Mouse (Mus musculus): ENCODE results near the gene Apol7a. TPM values are rescaled to one million over a fixed set of nuclear protein-coding genes. Genes with fewer than 3 reads are reported as not detected.

Gene Apol7a
- polyA plus RNA-seq, 1 experiment from 2014 or later = 0.11 TPM

GRCm38 (mm10) chr15:77387462-77387861, 11.4 kb downstream of the Apol7a start:
- H3K4me3 ChIP-seq (ENCODE audit: control insufficient read depth in 1 of 2, insufficient read depth in 1 of 2, low read depth in 1 of 2, low read length in 2 of 2) = no peak overlapping the region

GRCm38 (mm10) chr15:77384340-77385030, 14.4 kb downstream of the Apol7a start:
- H3K4me1 ChIP-seq (ENCODE audit: control insufficient read depth in 2 of 2, insufficient read depth in 2 of 2, low read length in 2 of 2) = no peaks in the 10 kb centered on the region
- ATAC-seq (ENCODE audit: insufficient number of reproducible peaks, insufficient read depth, low FRiP score, low read depth) = no peak
- no peak overlapping the region for H3K27ac ChIP-seq (replicated peaks in 1 of 2; ENCODE audit: control insufficient read depth in 1 of 2, insufficient read depth in 1 of 2, low read depth in 2 of 2, low read length in 2 of 2)
- no peak overlapping the region for H3K4me2 ChIP-seq (ENCODE audit: low read length)
- H3K4me3 ChIP-seq (ENCODE audit: control insufficient read depth in 1 of 2, insufficient read depth in 1 of 2, low read depth in 1 of 2, low read length in 2 of 2) = no peak overlapping the region
- H3K9me3 ChIP-seq (ENCODE audit: control insufficient read depth, low read length) = no peaks in the 10 kb centered on the region
- WGBS = 79% methylated on average over 7 of the region's 7 CpGs
- H3K9ac ChIP-seq (ENCODE audit: low read length) = no peak overlapping the region
- H3K27me3 ChIP-seq (ENCODE audit: control insufficient read depth, insufficient read depth, low read length) = 0 out of 2 replicates have a peak, but pooled peaks cover 2% of the 10 kb centered on the region
- H3K36me3 ChIP-seq (ENCODE audit: control insufficient read depth, insufficient read depth, low read length) = no peaks in the 10 kb centered on the region

More at GRCm38 (mm10) chr15:77387462-77387861, 11.4 kb downstream of the Apol7a start:
- Histone ChIP-seq H3K9me3 (ENCODE audit: control insufficient read depth, low read length) (no peaks in the 10 kb centered on the region), H3K9ac (ENCODE audit: low read length) (no peak overlapping the region), H3K4me1 (ENCODE audit: control insufficient read depth in 2 of 2, insufficient read depth in 2 of 2, low read length in 2 of 2) (no peaks in the 10 kb centered on the region), H3K27me3 (ENCODE audit: control insufficient read depth, insufficient read depth, low read length) (0 out of 2 replicates have a peak, but pooled peaks cover 2% of the 10 kb centered on the region), H3K36me3 (ENCODE audit: control insufficient read depth, insufficient read depth, low read length) (no peaks in the 10 kb centered on the region), H3K27ac (replicated peaks in 1 of 2; ENCODE audit: control insufficient read depth in 1 of 2, insufficient read depth in 1 of 2, low read depth in 2 of 2, low read length in 2 of 2) (no peak overlapping the region), H3K4me2 (ENCODE audit: low read length) (no peak overlapping the region)
- no peak for ATAC-seq (ENCODE audit: insufficient number of reproducible peaks, insufficient read depth, low FRiP score, low read depth)
- WGBS = 85% methylated on average over 2 of the region's 2 CpGs

GRCm38 (mm10) chr15:77382880-77383279, 16.0 kb downstream of the Apol7a start:
- Histone ChIP-seq H3K9ac (ENCODE audit: low read length) (no peak overlapping the region), H3K4me1 (ENCODE audit: control insufficient read depth in 2 of 2, insufficient read depth in 2 of 2, low read length in 2 of 2) (no peaks in the 10 kb centered on the region), H3K4me2 (ENCODE audit: low read length) (no peak overlapping the region), H3K4me3 (ENCODE audit: control insufficient read depth in 1 of 2, insufficient read depth in 1 of 2, low read depth in 1 of 2, low read length in 2 of 2) (no peak overlapping the region), H3K9me3 (ENCODE audit: control insufficient read depth, low read length) (no peaks in the 10 kb centered on the region), H3K27me3 (ENCODE audit: control insufficient read depth, insufficient read depth, low read length) (0 out of 2 replicates have a peak, but pooled peaks cover 2% of the 10 kb centered on the region), H3K36me3 (ENCODE audit: control insufficient read depth, insufficient read depth, low read length) (no peaks in the 10 kb centered on the region), H3K27ac (replicated peaks in 1 of 2; ENCODE audit: control insufficient read depth in 1 of 2, insufficient read depth in 1 of 2, low read depth in 2 of 2, low read length in 2 of 2) (no peak overlapping the region)
- 53% methylated on average over 1 of the region's 1 CpGs for WGBS
- no peak for ATAC-seq (ENCODE audit: insufficient number of reproducible peaks, insufficient read depth, low FRiP score, low read depth)

- H3K27me3 ChIP-seq (ENCODE audit: control insufficient read depth, insufficient read depth, low read length) = 0 out of 2 replicates have a peak, but pooled peaks cover 2% of the 10 kb centered on the region
- no peak for ATAC-seq (ENCODE audit: insufficient number of reproducible peaks, insufficient read depth, low FRiP score, low read depth)
- H3K36me3 ChIP-seq (ENCODE audit: control insufficient read depth, insufficient read depth, low read length) = no peaks in the 10 kb centered on the region
- H3K4me2 ChIP-seq (ENCODE audit: low read length) = no peak overlapping the region
- no peak overlapping the region for H3K4me3 ChIP-seq (ENCODE audit: control insufficient read depth in 1 of 2, insufficient read depth in 1 of 2, low read depth in 1 of 2, low read length in 2 of 2)
- no peak overlapping the region for H3K9ac ChIP-seq (ENCODE audit: low read length)
- WGBS = 78% methylated on average over 11 of the region's 11 CpGs
- H3K4me1 ChIP-seq (ENCODE audit: control insufficient read depth in 2 of 2, insufficient read depth in 2 of 2, low read length in 2 of 2) = no peaks in the 10 kb centered on the region
- no peaks in the 10 kb centered on the region for H3K9me3 ChIP-seq (ENCODE audit: control insufficient read depth, low read length)
- H3K27ac ChIP-seq (replicated peaks in 1 of 2; ENCODE audit: control insufficient read depth in 1 of 2, insufficient read depth in 1 of 2, low read depth in 2 of 2, low read length in 2 of 2) = no peak overlapping the region
These were observed 16.5 kb downstream of the Apol7a start for GRCm38 (mm10) chr15:77382271-77382850.

GRCm38 (mm10) chr15:77381481-77381880, 17.4 kb downstream of the Apol7a start:
- H3K9me3 ChIP-seq (ENCODE audit: control insufficient read depth, low read length) = no peaks in the 10 kb centered on the region
- H3K9ac ChIP-seq (ENCODE audit: low read length) = no peak overlapping the region
- no peak for ATAC-seq (ENCODE audit: insufficient number of reproducible peaks, insufficient read depth, low FRiP score, low read depth)
- no peak overlapping the region for H3K27ac ChIP-seq (replicated peaks in 1 of 2; ENCODE audit: control insufficient read depth in 1 of 2, insufficient read depth in 1 of 2, low read depth in 2 of 2, low read length in 2 of 2)
- no peak overlapping the region for H3K4me3 ChIP-seq (ENCODE audit: control insufficient read depth in 1 of 2, insufficient read depth in 1 of 2, low read depth in 1 of 2, low read length in 2 of 2)
- 74% methylated on average over 6 of the region's 6 CpGs for WGBS
- no peaks in the 10 kb centered on the region for H3K27me3 ChIP-seq (ENCODE audit: control insufficient read depth, insufficient read depth, low read length)
- no peak overlapping the region for H3K4me2 ChIP-seq (ENCODE audit: low read length)
- no peaks in the 10 kb centered on the region for H3K4me1 ChIP-seq (ENCODE audit: control insufficient read depth in 2 of 2, insufficient read depth in 2 of 2, low read length in 2 of 2)
- H3K36me3 ChIP-seq (ENCODE audit: control insufficient read depth, insufficient read depth, low read length) = no peaks in the 10 kb centered on the region

GRCm38 (mm10) chr15:77379921-77380320, 19.0 kb downstream of the Apol7a start:
- no peak for ATAC-seq (ENCODE audit: insufficient number of reproducible peaks, insufficient read depth, low FRiP score, low read depth)
- Histone ChIP-seq H3K9me3 (ENCODE audit: control insufficient read depth, low read length) (no peaks in the 10 kb centered on the region), H3K27ac (replicated peaks in 1 of 2; ENCODE audit: control insufficient read depth in 1 of 2, insufficient read depth in 1 of 2, low read depth in 2 of 2, low read length in 2 of 2) (no peak overlapping the region), H3K4me3 (ENCODE audit: control insufficient read depth in 1 of 2, insufficient read depth in 1 of 2, low read depth in 1 of 2, low read length in 2 of 2) (no peak overlapping the region), H3K36me3 (ENCODE audit: control insufficient read depth, insufficient read depth, low read length) (no peaks in the 10 kb centered on the region), H3K4me1 (ENCODE audit: control insufficient read depth in 2 of 2, insufficient read depth in 2 of 2, low read length in 2 of 2) (no peaks in the 10 kb centered on the region), H3K4me2 (ENCODE audit: low read length) (no peak overlapping the region), H3K9ac (ENCODE audit: low read length) (no peak overlapping the region), H3K27me3 (ENCODE audit: control insufficient read depth, insufficient read depth, low read length) (no peaks in the 10 kb centered on the region)
- WGBS = 28% methylated on average over 4 of the region's 4 CpGs

GRCm38 (mm10) chr15:77377419-77377818, 21.5 kb downstream of the Apol7a start:
- Histone ChIP-seq H3K27ac (replicated peaks in 1 of 2; ENCODE audit: control insufficient read depth in 1 of 2, insufficient read depth in 1 of 2, low read depth in 2 of 2, low read length in 2 of 2) (no peak overlapping the region), H3K4me1 (ENCODE audit: control insufficient read depth in 2 of 2, insufficient read depth in 2 of 2, low read length in 2 of 2) (no peaks in the 10 kb centered on the region), H3K4me3 (ENCODE audit: control insufficient read depth in 1 of 2, insufficient read depth in 1 of 2, low read depth in 1 of 2, low read length in 2 of 2) (no peak overlapping the region), H3K9me3 (ENCODE audit: control insufficient read depth, low read length) (no peaks in the 10 kb centered on the region), H3K4me2 (ENCODE audit: low read length) (no peak overlapping the region), H3K27me3 (ENCODE audit: control insufficient read depth, insufficient read depth, low read length) (no peaks in the 10 kb centered on the region), H3K36me3 (ENCODE audit: control insufficient read depth, insufficient read depth, low read length) (no peaks in the 10 kb centered on the region), H3K9ac (ENCODE audit: low read length) (no peak overlapping the region)
- 93% methylated on average over 4 of the region's 4 CpGs for WGBS
- no peak for ATAC-seq (ENCODE audit: insufficient number of reproducible peaks, insufficient read depth, low FRiP score, low read depth)
